Mouse (Mus musculus): Measurements from ENCODE around the gene Cd164l2. TPM values are rescaled to one million over a fixed set of nuclear protein-coding genes. Genes with fewer than 3 reads are reported as not detected.
A peak's percentile ranks its signal among the peaks of the same experiment; 100 is the strongest.

The Cd164l2 gene
- polyA plus RNA-seq, 1 experiment from 2014 or later, result 11.6 TPM

DNA sequence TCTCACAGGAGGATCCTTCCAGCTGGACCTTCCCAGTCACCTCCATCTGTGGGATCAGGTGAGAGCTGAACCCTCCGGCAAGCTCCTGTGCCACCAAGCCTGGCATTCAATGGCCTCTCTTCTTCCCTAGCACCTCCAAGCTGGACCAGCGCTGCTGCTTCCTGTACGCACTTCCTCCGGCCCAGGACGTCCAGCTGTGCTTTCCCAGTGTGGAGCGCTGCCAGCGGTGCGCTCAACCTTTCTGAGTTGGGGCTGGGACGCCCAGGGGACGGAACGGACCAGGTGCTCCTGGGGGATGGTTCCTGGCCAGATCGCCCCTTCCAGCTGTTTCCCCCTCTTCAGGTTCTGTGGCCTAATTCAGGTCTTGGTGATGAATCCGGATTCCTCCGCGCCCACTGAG lies 35.1 kb downstream of the Cd164l2 start:
- 27% methylated on average over 15 of the region's 15 CpGs for WGBS
- no peak for ATAC-seq (ENCODE audit: insufficient number of reproducible peaks, insufficient read depth, low FRiP score, low read depth)
- H3K27me3 ChIP-seq (ENCODE audit: control insufficient read depth, insufficient read depth, low read length), result peaks cover 17% of the 10 kb centered on the region
- no peak overlapping the region for H3K4me3 ChIP-seq (ENCODE audit: low read depth, low read length)
- no peaks in the 10 kb centered on the region for H3K9me3 ChIP-seq (ENCODE audit: control insufficient read depth, low read depth, low read length)
- H3K4me2 ChIP-seq (replicated peaks; ENCODE audit: low read depth, low read length), result no peak overlapping the region
- H3K9ac ChIP-seq (replicated peaks; ENCODE audit: low read depth, low read length), result no peak overlapping the region
- H3K4me1 ChIP-seq (ENCODE audit: control insufficient read depth, insufficient read depth, low read length), result peaks cover 13% of the 10 kb centered on the region; the same call in 1 of the 2 replicates
- H3K36me3 ChIP-seq (ENCODE audit: control insufficient read depth, insufficient read depth, low read length), result no peaks in the 10 kb centered on the region
- H3K27ac ChIP-seq (ENCODE audit: low read length), result no peak overlapping the region

DNA sequence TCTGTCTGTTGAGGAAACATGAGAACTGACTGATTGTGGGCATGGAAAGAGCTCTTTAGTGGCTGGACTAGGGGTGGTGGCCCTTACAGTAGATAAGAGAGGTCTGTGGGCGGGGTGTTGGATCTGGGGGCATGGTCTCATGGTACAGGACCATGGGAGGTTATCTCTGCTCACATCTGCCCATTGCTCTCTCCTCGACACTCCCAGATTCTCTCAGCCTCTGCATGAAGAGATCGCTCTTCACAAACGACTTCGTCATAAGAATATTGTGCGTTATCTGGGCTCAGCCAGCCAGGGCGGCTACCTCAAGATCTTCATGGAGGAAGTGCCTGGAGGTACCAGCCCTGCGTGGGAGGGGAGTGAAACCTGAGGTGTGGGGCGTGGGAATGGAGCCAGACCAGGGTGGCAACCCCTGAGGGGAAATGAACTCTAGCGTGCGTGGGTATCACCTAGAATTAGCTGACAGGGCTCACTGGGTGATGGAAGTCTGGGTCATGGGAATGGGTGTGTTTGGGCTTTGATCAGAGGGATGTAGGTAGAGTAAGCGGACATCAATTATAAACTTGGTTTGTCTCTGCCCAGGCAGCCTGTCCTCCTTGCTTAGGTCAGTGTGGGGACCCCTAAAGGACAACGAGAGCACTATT lies 36.0 kb downstream of the Cd164l2 start:
- WGBS, result 72% methylated on average over 13 of the region's 13 CpGs
- Histone ChIP-seq H3K36me3 (ENCODE audit: control insufficient read depth, insufficient read depth, low read length) (no peaks in the 10 kb centered on the region), H3K27ac (ENCODE audit: low read length) (no peak overlapping the region), H3K9ac (replicated peaks; ENCODE audit: low read depth, low read length) (no peak overlapping the region), H3K9me3 (ENCODE audit: control insufficient read depth, low read depth, low read length) (no peaks in the 10 kb centered on the region), H3K4me1 (ENCODE audit: control insufficient read depth, insufficient read depth, low read length) (peaks cover 13% of the 10 kb centered on the region; the same call in 1 of the 2 replicates), H3K27me3 (ENCODE audit: control insufficient read depth, insufficient read depth, low read length) (peaks cover 18% of the 10 kb centered on the region), H3K4me3 (ENCODE audit: low read depth, low read length) (no peak overlapping the region), H3K4me2 (replicated peaks; ENCODE audit: low read depth, low read length) (no peak overlapping the region)
- ATAC-seq (ENCODE audit: insufficient number of reproducible peaks, insufficient read depth, low FRiP score, low read depth), result peak; percentile 25; the same call in 1 of the 2 replicates

DNA sequence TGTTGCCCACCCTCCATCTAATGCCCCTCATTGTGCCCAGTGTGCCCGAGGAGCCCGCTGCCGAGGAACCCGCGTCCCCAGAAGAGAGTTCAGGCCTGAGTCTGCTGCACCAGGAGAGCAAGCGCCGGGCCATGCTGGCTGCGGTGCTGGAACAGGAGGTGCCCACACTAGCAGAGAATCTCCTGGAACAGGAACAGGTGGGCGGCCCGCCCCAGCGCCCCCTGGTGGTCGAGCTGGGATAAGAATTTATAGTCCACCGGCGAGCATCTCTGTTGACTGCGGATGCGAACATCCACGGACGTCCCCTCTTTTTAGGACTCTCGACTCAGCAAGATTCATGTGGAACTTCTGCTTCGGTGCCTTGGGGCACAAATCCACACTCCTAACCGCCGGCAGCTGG lies 38.7 kb downstream of the Cd164l2 start:
- no peaks in the 10 kb centered on the region for H3K36me3 ChIP-seq (ENCODE audit: control insufficient read depth, insufficient read depth, low read length)
- H3K27me3 ChIP-seq (ENCODE audit: control insufficient read depth, insufficient read depth, low read length), result peaks cover 19% of the 10 kb centered on the region
- no peaks in the 10 kb centered on the region for H3K9me3 ChIP-seq (ENCODE audit: control insufficient read depth, low read depth, low read length)
- no peak overlapping the region for H3K27ac ChIP-seq (ENCODE audit: low read length)
- peak overlapping the region; percentile 25 for H3K4me3 ChIP-seq (ENCODE audit: low read depth, low read length)
- 4% methylated on average over 22 of the region's 22 CpGs for WGBS
- 0 out of 2 replicates have a peak, but pooled peaks have one; percentile 24 for ATAC-seq (ENCODE audit: insufficient number of reproducible peaks, insufficient read depth, low FRiP score, low read depth)
- H3K9ac ChIP-seq (replicated peaks; ENCODE audit: low read depth, low read length), result no peak overlapping the region
- peak overlapping the region; percentile 35 for H3K4me2 ChIP-seq (replicated peaks; ENCODE audit: low read depth, low read length)
- H3K4me1 ChIP-seq (ENCODE audit: control insufficient read depth, insufficient read depth, low read length), result peaks cover 11% of the 10 kb centered on the region; the same call in 1 of the 2 replicates

DNA sequence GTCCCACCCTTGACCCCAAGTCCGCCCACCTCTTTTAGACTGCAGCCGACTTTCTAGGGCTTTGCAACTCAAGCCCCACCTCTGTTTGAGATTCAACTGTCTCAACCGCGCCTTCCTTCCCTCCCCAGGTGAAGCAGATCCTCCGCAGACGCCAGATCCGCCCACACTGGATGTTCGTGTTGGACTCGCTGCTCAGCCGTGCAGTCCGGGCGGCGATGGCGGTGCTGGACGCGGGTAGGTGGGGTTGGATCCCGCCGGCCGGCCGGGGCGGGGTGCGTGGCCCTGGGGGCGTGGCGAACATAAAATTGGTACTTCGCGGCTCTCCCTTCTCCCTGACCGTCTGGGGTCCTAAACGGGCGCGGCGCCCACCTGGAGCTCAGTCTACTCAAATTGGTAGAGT lies 39.3 kb downstream of the Cd164l2 start:
- peak overlapping the region; percentile 35 for H3K4me2 ChIP-seq (replicated peaks; ENCODE audit: low read depth, low read length)
- ATAC-seq (ENCODE audit: insufficient number of reproducible peaks, insufficient read depth, low FRiP score, low read depth), result peak; percentile 15; the same call in 1 of the 2 replicates
- H3K4me3 ChIP-seq (ENCODE audit: low read depth, low read length), result peak overlapping the region; percentile 25
- H3K27ac ChIP-seq (ENCODE audit: low read length), result no peak overlapping the region
- peaks cover 22% of the 10 kb centered on the region for H3K27me3 ChIP-seq (ENCODE audit: control insufficient read depth, insufficient read depth, low read length)
- no peaks in the 10 kb centered on the region for H3K9me3 ChIP-seq (ENCODE audit: control insufficient read depth, low read depth, low read length)
- no peak overlapping the region; the same call in 1 of the 2 replicates for H3K9ac ChIP-seq (replicated peaks; ENCODE audit: low read depth, low read length)
- H3K36me3 ChIP-seq (ENCODE audit: control insufficient read depth, insufficient read depth, low read length), result no peaks in the 10 kb centered on the region
- H3K4me1 ChIP-seq (ENCODE audit: control insufficient read depth, insufficient read depth, low read length), result peaks cover 11% of the 10 kb centered on the region; the same call in 1 of the 2 replicates
- 3% methylated on average over 31 of the region's 31 CpGs for WGBS

DNA sequence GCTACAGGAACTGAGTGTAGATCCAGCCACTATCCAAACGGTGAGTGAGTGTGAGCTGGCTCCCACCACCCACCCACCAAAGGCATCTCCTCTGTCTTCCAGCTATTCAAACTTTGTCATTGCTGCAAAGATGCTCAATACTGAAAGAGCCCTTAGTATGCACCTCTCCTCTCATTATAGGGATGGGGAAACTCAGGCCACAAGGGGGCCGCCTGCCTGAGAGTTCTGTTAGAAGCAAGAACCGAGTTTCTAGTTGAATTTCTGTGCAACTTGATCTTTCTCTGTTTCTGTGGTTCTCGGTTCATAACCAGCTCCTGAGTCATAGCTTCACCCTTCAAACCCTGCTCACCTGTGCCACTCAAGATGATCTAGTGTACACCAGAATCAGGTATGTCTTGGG lies 40.2 kb downstream of the Cd164l2 start:
- Histone ChIP-seq H3K9me3 (ENCODE audit: control insufficient read depth, low read depth, low read length) (no peaks in the 10 kb centered on the region), H3K4me1 (ENCODE audit: control insufficient read depth, insufficient read depth, low read length) (peaks cover 11% of the 10 kb centered on the region; the same call in 1 of the 2 replicates), H3K27me3 (ENCODE audit: control insufficient read depth, insufficient read depth, low read length) (peaks cover 23% of the 10 kb centered on the region), H3K4me3 (ENCODE audit: low read depth, low read length) (no peak overlapping the region), H3K27ac (ENCODE audit: low read length) (no peak overlapping the region), H3K9ac (replicated peaks; ENCODE audit: low read depth, low read length) (no peak overlapping the region), H3K36me3 (ENCODE audit: control insufficient read depth, insufficient read depth, low read length) (no peaks in the 10 kb centered on the region), H3K4me2 (replicated peaks; ENCODE audit: low read depth, low read length) (no peak overlapping the region)
- WGBS, result 50% methylated on average over 4 of the region's 4 CpGs
- no peak for ATAC-seq (ENCODE audit: insufficient number of reproducible peaks, insufficient read depth, low FRiP score, low read depth)

DNA sequence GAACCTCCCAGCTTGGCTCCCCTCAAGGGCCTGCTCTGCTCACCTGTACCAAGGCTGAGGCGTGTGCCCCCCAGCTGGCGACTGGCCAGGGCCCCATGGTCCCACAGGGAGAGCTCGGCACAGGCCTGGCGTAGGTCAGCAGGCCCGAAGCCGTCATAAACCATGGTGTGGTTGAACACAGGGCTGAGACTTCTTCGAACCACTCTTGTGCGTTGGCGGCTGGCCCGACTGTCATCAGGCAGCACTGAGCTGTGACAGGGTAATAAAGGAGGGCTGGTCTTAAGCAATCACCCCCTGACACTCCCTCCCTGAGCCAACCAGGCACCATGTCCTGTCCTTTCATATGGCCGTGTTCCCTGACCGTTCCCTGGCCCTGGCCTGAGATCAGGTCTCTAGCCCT lies 41.5 kb downstream of the Cd164l2 start:
- peaks cover 23% of the 10 kb centered on the region for H3K27me3 ChIP-seq (ENCODE audit: control insufficient read depth, insufficient read depth, low read length)
- H3K4me2 ChIP-seq (replicated peaks; ENCODE audit: low read depth, low read length), result no peak overlapping the region
- no peaks in the 10 kb centered on the region for H3K9me3 ChIP-seq (ENCODE audit: control insufficient read depth, low read depth, low read length)
- H3K9ac ChIP-seq (replicated peaks; ENCODE audit: low read depth, low read length), result no peak overlapping the region
- H3K27ac ChIP-seq (ENCODE audit: low read length), result no peak overlapping the region
- peaks cover 14% of the 10 kb centered on the region; the same call in 1 of the 2 replicates for H3K4me1 ChIP-seq (ENCODE audit: control insufficient read depth, insufficient read depth, low read length)
- ATAC-seq (ENCODE audit: insufficient number of reproducible peaks, insufficient read depth, low FRiP score, low read depth), result no peak
- 80% methylated on average over 12 of the region's 12 CpGs for WGBS
- no peak overlapping the region for H3K4me3 ChIP-seq (ENCODE audit: low read depth, low read length)
- H3K36me3 ChIP-seq (ENCODE audit: control insufficient read depth, insufficient read depth, low read length), result no peaks in the 10 kb centered on the region

DNA sequence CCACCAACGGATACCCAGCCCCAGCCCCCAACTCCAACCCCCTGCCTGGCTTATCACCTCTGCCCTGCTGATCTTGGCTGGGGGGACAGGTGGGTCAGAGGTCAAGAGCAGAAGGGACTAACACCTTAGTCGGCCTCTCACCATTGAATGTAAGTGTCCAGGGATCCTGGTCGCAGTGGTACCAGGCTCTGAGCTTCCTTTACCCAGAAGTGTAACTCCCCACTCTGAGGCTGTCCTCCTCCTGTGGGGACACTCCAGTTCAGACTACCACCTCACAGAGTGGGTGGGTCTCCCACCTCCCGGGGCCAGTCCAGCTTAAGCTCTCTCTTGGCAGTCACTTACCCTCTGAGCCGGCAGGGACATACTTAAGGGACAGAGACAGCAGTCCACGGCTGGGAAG lies 43.5 kb downstream of the Cd164l2 start:
- Histone ChIP-seq H3K9me3 (ENCODE audit: control insufficient read depth, low read depth, low read length) (no peaks in the 10 kb centered on the region), H3K27me3 (ENCODE audit: control insufficient read depth, insufficient read depth, low read length) (peaks cover 22% of the 10 kb centered on the region), H3K9ac (replicated peaks; ENCODE audit: low read depth, low read length) (no peak overlapping the region), H3K36me3 (ENCODE audit: control insufficient read depth, insufficient read depth, low read length) (no peaks in the 10 kb centered on the region), H3K4me1 (ENCODE audit: control insufficient read depth, insufficient read depth, low read length) (peaks cover 14% of the 10 kb centered on the region; the same call in 1 of the 2 replicates), H3K4me2 (replicated peaks; ENCODE audit: low read depth, low read length) (no peak overlapping the region), H3K4me3 (ENCODE audit: low read depth, low read length) (no peak overlapping the region), H3K27ac (ENCODE audit: low read length) (no peak overlapping the region)
- no peak for ATAC-seq (ENCODE audit: insufficient number of reproducible peaks, insufficient read depth, low FRiP score, low read depth)
- 59% methylated on average over 6 of the region's 6 CpGs for WGBS

DNA sequence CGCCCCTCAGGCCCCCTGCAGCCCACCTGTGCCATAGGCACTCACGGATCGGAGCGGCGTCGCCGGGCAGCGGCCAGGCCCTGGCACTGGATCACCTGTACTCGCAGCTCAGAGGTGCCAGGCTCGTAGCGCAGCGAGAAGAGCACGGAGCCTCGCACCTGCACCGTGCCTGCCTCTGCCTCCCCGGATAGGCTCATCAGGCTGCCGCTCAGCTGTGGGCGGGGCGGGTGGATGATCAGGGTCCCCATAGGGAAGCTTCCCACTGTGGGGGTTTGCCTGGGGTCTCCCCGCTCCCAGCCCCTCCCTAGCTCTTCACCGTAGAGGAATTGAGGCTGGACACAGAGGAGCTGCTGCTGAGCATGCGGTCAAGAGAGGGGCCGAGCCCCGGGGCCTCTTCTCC lies 44.9 kb downstream of the Cd164l2 start:
- WGBS, result 16% methylated on average over 24 of the region's 24 CpGs
- peak; percentile 39; the same call in 1 of the 2 replicates for ATAC-seq (ENCODE audit: insufficient number of reproducible peaks, insufficient read depth, low FRiP score, low read depth)
- H3K4me3 ChIP-seq (ENCODE audit: low read depth, low read length), result no peak overlapping the region
- H3K27ac ChIP-seq (ENCODE audit: low read length), result no peak overlapping the region
- peaks cover 11% of the 10 kb centered on the region for H3K27me3 ChIP-seq (ENCODE audit: control insufficient read depth, insufficient read depth, low read length)
- no peaks in the 10 kb centered on the region for H3K9me3 ChIP-seq (ENCODE audit: control insufficient read depth, low read depth, low read length)
- 0 out of 2 replicates have a peak, but pooled peaks cover 3% of the 10 kb centered on the region for H3K4me1 ChIP-seq (ENCODE audit: control insufficient read depth, insufficient read depth, low read length)
- no peaks in the 10 kb centered on the region for H3K36me3 ChIP-seq (ENCODE audit: control insufficient read depth, insufficient read depth, low read length)
- no peak overlapping the region for H3K9ac ChIP-seq (replicated peaks; ENCODE audit: low read depth, low read length)
- H3K4me2 ChIP-seq (replicated peaks; ENCODE audit: low read depth, low read length), result peak overlapping the region; percentile 26

All from stomach, embryonic 14.5 days (tissue).